Mouse (Mus musculus) erythroblast, embryonic 14.5 days (primary cell): ENCODE data around the gene Fam20a.

Source experiments
- GATA1 ChIP-seq: IDR thresholded peaks from 2 replicates; pipeline ENCODE4 v1.6.1; 2012; ENCODE audit warnings: low read length, inconsistent platforms, mixed read lengths
- TAL1 ChIP-seq: IDR thresholded peaks from 3 replicates; pipeline ENCODE4 v1.6.1; 2012; ENCODE audit warnings: low read length, inconsistent platforms, mixed read lengths

DNA sequence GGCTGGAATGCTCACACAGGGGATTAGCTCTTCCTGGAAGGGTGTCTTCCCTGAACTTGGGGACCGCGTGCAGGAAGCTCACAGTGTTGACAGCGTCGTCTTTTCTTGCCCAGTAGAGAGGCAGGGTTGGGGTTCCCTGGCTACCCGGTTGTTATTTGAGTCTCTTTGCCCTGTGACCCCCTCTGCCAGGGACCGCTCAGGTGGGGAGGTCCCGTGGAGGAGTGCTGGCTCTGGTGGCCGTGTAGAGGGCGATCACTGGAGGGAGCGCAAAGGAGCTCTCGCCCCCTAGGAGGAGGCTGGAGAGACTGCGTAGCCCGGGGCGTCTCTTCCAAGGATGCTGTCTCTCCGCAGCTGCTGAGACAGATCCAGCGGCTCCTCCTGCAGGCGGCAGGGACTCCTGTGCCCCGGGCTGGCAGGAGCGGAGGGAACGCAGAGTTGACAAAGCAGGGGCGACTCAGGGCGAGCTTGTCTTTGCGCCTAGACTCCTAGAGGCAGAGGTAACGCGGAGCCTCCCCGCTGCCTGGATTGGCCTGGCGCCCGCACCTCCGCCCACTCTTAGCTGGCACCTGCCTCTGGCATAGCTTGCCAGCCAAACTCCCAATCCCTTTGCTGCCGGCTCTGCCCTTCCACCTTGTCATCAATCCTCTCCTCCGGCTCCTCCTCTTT, at the start of gene Fam20a:
- TF ChIP-seq TAL1: no peak
- TF ChIP-seq GATA1: no peak
